Mouse (Mus musculus) kidney, adult 2 months (tissue): Measurements from ENCODE around the gene Pnma5.
A peak's percentile ranks its signal among the peaks of the same experiment; 100 is the strongest.

Experiments
- CTCF ChIP-seq: fragments of 200-500 bp; conservative IDR thresholded peaks from 2 replicates; pipeline ENCODE4 v1.5.1; 2011; ENCODE audit warnings: low read depth, mild to moderate bottlenecking, control low read depth, low read length, moderate library complexity, mixed read lengths; ENCODE audit not compliant: insufficient read depth, insufficient read length
- POLR2A ChIP-seq: fragments of 200-500 bp; IDR thresholded peaks from one replicate; pipeline ENCODE4 v1.6.1; 2011; ENCODE audit warnings: low read depth, low read length, control low read depth

DNA sequence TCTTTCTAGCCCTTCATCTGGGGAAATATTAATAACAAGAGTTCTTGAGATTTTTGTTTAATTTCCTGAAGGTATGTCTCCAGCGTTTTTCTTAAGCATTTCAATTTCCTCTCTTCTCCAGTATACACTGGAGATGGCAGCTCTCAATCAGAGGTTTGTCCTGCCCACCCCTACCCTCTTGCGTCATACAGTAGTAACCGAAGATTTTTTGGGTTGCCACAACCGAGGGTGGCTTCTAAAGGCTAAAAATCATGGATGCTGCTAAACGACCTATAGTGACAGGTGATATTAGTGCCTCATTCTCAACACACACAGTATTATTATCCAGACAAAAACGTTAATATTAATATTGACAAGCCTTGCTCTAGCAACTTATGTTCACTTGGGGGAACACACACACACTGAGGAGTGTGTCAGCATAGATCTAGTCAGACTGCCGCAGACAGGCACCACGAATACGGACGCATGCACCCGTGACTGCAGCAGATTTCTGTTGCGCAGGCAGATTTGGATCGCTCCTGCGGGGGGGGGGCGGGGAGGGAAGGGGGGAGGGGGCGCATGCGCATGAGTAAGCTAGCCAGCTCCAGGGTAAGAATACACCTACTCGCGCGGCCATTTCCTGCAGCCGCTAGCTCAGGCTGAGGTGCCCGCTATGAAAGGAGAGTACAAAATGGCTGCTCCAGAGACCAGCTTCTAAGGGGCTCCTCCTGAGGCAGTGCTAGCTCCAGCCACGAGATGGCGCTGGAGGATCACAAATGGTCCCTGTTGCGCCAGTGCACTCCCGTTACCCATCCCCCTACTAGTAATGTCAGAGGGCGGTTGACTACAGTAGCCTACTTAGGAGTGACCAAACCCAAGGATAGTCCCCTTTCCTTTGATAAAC is 29.1 kb downstream of the Pnma5 start:
- peak; percentile 93 for TF ChIP-seq CTCF
- TF ChIP-seq POLR2A, result peak; percentile 36
